Mouse (Mus musculus): ENCODE data around the gene Zfp704.
"Not testable (repeated sequence)": the region's sequence is repeated elsewhere in the genome, so short reads cannot be mapped to it uniquely, and the experiment has no call there.

The Zfp704 gene

DNA sequence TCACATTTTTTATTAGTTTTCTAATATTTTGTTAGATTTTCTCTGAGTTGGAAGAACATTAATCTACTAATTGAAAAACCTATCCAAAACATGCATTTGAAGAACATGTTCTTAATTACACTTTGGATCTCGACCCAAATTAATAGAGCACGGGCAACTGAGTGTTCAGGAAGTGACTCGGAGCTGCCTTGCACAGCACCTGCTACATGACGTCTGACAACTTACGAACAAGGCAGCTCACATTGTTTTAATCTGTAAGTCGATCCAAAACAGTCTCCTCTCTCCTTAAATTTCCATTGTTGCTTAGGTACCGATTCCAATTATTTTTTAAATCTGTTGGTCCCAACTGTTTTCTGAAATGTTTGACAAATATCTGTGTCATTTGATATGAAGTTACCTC, 15.4 kb downstream of the Zfp704 start:
- DNase-seq = no peak

DNA sequence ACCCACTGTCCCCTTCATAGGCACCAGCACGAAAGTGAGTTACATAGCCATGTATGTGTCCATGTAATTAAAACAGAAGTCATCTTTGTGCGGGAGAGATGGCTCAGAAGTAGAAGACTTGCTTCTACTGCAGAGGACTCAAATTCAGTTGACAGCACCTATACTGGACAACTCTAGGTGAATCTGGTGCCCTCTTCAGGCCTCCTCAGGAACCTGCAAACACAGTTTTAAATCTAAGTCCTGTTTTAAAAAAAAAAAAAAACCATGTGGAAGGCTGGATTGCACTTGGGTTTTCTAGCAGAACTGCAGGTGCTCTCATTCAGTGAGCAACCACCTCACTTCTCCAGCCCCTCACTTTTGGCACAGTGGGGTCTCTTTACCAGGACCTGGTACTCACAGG, 16.1 kb downstream of the Zfp704 start:
- peak; percentile 58 to 70 for DNase-seq

DNA sequence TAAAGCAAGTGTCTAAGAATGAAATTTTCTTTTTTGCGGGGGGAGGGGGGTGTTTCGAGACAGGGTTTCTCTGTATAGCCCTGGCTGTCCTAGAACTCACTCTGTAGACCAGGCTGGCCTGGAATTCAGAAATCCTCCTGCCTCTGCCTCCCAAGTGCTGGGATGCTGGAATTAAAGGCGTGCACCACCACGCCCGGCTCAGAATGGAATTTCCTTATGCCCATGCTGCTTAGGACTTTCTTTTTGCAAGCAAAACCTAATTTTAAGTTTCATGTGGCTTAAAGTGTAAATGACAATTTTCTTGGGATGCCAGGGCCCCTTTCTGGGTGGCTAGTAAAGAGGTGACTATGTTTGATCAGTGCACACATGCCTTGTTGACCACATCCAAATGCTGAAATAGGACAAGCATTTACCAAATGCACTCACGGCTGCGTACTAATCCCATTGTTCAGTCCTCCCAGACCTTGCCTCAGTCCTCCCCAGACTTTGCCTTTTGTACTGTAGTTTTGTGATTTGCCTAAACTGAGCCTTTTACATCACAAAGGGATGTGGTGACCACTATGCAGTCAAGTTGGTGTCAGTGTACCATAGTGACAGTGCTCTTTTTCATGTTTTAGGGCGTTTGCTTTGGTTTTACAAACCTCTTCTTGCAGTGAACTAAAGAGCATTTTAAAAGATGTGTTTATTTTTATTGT, 18.3 kb downstream of the Zfp704 start:
- DNase-seq = no peak

DNA sequence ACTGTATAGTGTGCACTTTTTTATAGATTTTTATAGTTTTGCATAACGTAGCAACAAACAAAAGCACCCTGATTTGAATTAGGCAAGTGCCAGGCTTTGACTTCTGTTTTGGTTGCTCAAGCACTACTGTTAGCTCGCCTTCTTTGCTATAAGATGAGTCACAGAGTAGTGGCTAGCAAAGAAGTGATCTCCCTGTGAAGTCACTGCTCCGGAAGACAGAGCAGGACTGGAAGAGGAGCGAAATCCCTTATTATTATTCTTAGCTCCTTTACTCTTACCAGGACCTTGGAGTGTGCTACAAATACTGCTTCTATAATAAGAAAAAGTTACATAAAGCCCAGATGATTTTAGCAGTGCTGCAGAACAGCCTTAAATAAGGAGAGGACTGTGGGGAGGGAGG, 21.2 kb downstream of the Zfp704 start:
- no peak for DNase-seq

DNA sequence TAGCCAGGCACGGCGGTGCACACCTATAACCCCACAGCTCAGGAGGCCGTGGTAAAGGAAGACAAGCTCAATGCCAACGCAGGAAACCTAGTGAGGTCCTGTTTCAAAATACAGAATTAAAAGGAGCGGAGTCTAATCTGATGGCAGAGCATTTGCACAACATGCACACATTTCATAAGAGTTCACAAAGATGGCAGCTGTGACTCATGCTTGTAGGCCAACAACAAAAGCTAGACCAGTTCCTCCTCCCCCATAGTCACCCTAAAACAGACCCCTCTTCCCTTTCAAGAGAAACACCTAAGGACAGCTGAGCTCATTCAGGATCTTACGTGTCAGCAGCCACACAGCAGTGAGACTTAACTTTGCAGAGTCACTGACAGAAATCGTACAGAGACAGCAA, 22.6 kb downstream of the Zfp704 start:
- no peak for DNase-seq

DNA sequence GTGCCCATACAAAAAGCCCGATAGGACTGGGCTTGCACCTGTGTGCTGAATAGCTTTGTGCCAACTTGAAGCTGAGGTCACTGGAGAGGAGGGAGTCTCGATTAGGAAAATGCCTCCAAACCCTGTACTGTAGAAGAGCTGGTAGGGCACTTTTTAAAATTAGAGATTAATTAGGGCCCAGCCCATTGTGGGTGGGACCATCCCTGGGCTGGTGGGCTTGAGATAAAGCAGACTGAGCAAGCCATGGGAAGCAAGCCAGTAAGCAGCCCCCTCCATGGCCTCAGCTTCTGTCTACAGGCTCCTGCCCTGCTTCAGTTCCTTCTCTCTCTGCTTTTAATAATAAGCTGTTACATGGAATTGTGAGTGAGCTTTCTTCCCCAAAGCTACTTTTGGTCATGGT, 26.4 kb downstream of the Zfp704 start:
- DNase-seq = no peak

DNA sequence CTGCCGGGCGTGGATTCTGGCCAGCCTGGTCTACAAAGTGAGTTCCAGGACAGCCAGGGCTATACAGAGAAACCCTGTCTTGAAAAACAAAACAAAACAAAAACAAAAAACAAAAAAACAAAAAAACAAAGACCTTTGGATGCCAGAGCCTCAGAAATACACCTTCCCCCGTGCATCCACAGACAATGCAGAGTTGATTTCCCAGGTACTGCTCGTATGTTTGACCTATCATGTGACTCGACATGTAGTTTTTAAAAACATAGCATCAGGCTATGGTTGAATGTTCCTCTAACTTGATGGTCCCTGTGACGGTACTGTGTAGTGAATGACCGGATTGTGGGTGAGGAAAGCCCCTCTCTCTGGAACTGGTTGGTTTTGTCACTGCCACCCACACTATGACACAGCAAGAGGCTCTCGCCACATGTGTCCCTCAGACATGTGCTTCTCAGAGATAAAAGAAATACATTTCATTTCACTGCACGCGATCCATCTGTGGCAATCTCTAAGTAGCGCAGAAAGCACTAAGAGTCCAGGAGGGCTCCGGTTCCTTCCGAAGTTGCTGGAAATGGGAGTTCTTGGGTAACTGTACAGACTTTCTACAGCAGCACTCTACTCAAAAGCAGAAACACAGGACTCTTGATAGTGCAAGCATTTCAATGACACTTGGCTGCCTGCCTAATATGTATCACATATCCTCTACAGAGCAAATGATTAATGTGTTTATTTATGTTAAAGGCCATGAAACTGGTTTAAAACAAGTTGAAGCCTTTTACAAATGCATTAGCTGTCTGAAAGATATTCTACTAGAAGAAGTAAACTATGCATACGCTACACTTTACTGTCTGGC, 28.7 kb downstream of the Zfp704 start:
- DNase-seq = no peak

DNA sequence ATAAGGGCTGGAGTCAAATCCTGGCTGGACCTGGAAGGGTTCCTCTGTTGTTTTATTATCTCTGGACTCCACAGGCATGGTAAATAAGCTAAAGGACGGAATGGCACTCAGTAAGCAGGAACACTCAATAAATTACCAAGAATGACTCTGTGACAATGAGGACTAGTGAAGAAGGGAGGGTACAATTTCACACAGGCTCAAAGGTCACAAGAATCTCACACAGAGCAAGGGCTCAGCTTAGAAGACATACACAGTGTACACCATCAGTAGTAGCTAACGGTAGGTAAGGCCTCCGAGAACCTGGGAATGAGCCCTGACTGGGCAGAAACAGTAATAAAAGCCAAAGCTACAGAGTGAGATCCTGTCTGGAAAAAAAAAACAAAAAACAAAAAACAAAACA, 29.8 kb downstream of the Zfp704 start:
- DNase-seq = no peak

DNA sequence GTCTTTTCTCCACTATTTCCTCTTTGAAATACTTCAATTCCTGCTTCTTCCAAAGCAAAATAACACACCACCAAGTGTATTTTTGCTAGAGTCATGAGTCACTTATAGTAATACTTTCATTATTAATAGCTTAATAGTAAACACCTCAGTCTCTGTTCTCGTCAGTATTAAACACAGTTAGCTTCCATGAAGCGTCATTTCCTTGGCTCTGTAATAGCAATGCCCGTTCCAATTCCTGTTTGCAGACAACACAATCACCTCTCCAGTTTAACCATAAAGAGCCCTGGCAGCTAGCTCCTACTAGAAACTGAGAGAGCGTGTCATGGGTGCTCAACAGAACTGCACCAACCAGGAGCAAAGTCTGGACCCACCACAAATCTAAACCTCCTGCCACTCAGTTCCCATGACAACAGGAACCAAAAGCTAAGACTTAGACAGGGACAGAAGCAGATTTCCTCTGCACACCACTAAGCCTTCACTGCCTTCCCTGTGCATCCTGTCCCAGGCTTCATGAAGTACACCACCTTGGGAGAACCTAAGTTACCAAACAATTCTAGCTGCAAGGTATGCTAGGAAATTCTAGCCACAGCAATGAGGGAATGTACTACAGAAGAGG, 30.7 kb downstream of the Zfp704 start:
- no peak for DNase-seq

DNA sequence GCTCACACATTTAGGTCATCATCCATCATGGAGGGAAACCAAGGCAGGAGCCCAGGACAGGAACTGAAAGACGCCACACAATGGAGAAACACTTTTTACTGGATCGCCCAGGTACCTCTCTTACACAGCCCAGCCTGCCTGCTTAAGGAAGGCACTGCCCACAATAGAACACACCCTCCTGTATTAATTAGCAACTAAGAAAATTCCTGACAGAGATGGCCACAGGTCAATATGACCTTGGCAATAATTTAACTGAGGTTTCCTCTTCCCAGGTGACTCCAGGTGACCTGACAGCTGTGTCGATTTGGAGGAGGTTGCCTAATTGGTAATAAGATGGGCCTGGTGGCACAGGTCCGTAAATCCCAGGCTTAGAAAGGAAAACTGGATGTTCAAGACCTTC, 33.0 kb downstream of the Zfp704 start:
- DNase-seq = no peak

DNA sequence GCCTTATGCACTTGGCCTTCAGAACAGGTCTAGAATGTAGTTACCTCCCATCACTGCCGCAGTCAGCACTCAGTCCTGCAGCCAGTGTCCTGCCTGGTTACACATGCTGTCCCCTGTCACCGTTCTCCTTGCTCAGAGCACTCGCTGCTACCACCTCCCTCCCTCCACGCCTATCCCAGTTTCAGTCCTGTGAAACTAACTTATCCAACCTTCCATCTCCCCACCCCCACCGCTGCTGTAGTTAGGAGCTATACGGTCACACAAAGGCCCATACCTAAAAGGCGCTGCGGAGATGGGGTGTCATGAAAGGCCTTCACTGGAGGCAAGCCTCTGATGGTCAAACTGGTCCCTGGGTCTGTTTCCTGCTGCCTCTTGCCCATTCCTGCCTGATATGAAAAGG, 35.6 kb downstream of the Zfp704 start:
- no peak for DNase-seq

DNA sequence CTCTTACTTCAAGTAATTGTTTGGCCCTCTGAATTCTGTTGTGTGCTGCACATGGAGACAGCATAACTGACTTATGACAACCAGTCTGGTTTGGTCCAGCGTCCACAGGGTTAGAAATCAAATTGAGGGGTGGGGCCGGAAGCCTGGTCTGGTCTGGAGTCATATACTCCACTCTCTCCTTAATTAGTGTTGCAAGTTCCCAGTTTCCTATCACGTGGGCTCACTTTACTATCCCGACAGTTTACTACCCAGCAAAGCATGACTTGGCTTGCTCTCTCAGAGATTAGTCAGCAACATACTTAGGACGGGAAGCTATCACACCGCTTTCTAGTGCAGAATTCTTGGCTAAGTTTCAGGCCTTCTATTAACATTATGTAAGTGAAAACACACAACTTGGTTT, 36.3 kb downstream of the Zfp704 start:
- no peak for DNase-seq

DNA sequence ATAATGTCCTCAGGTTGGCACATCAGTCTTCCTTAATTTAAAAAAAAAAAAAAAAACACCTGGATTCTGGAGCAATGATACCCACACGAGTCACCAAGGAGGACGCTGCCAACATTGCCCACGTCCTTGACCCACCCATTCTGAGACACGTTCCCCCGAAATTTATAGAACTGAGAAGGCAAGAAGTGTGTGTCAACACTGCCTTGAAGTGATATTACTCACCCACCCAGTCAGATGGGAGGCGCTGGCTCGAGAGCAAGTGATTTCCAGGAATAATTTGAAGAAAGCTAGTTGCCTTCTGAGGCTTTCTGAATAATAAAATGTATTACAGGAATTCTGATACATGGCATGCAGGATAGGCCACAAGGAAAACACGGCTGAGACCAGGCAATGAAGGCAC, 37.6 kb downstream of the Zfp704 start:
- DNase-seq = no peak

DNA sequence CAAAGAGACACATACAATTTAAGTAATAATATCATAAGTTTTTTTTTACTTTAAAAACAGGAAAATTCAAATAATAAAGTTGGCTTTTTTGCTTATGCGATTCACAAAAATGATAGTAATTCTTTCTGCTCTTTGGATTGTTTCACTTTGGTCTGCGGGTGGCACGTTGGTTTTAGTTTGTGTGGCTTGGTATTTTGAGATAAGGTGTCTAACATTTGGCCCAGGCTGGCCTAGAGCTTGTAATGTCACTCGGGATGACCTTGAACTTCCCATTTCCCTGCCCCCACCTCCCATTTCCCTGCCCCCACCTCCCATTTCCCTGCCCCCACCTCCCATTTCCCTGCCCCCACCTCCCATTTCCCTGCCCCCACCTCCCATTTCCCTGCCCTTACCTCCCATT, 39.1 kb downstream of the Zfp704 start:
- no peak for DNase-seq

DNA sequence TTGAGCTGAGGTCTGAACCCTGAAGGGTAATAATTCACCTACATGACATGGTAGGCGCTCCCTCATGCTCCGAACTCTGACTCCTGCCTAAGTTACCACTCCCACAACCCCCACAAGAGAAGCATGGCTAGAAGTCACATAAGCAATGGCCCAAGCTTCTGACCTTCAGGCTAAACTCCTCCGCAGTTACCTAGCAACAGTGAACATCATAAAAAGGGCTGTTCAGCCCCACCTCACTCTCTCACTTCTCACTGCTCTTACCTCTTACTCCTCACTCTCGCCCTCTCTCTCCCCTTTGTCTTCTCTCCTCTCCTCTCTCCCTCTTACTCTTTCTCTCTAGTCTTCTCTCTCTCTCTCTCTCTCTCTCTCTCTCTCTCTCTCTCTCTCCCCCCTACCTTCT, 40.2 kb downstream of the Zfp704 start:
- not testable (repeated sequence) for DNase-seq

DNA sequence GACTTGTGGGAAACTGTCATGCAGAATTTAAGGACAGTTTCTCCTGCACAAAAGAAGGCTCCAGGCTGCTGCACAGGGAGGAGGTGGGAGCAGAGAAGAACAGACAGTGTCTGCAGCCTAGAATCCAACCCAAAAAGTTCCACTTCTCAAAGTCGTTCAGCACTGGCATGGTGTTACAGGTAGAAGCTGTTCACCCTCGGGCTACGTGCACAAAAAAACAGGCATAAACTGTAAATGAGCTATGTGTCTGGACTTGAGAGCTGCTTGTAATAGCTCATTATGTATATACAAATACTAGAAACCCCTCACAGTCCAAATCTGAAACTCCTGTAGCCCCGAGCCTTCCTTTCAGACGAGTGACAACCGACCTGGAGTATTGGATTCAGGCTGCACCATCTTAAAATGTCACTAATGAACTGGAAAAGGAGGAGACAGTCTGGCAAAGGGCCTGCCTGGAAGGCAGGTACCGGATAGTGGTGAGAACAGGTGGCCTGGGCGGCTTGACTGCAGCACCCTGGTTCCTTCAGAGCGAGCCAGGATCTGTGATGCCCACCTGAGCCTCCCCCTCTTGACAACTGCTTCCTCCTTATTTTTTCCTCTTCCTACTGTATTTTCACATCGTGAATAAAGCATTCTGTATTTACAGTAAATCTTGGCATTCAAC, 41.2 kb downstream of the Zfp704 start:
- DNase-seq = peak; percentile 48 to 62

DNA sequence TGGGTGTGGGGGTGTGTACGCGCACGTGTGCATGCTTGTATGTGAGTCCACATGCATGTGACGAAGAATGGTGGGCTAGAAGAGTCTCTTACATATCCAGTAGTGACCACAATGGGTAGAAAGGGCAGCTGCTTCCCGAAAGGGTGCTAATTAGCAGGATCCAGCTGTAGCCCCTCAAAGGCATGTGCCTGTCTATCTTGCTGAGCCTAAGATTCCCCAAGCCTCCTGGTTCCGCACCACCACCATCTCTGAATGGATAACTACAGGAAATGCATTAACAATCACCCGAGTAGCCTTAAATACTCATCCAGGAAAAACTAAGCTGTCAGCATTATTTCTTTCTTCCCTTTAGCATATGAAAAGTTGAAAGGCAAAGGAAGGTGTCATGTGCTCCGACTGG, 41.9 kb downstream of the Zfp704 start:
- no peak for DNase-seq

DNA sequence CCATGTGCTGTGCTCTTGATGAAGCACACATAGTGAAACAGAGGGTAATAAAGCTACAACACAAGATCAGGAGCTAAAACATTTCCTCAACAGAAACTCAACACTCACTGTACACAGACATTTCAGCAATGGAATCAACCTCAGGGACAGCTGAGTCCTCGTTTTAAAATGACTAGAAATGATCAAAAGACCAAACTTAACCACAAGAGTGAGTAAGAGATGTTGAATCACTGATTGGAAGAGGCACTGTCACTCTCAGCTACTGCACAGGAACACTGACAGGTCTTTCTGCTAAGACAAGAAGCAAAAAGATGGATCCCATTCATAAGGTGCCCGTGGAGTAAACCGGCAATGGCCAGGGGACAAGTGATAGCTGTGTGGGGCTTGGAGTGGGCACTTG, 43.1 kb downstream of the Zfp704 start:
- DNase-seq = no peak

DNA sequence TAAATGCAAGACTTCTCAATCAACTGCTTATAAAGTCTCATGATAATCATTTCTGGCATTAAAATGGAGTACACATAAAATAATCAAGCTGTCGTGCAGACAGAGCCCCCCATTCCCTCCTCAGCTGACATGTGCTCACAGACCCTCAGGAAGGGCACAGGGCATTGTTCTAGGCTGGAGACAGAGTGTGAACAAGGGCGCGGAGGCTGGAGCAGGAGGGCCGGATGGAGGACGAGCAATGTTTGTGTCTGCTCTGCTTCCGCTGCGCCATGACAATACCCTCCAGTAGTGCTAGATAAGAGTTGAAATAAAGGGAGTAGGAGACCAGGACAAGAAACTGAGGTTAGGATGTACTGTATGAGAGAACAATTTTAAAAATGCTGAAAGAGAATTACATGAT, 46.3 kb downstream of the Zfp704 start:
- no peak for DNase-seq

DNA sequence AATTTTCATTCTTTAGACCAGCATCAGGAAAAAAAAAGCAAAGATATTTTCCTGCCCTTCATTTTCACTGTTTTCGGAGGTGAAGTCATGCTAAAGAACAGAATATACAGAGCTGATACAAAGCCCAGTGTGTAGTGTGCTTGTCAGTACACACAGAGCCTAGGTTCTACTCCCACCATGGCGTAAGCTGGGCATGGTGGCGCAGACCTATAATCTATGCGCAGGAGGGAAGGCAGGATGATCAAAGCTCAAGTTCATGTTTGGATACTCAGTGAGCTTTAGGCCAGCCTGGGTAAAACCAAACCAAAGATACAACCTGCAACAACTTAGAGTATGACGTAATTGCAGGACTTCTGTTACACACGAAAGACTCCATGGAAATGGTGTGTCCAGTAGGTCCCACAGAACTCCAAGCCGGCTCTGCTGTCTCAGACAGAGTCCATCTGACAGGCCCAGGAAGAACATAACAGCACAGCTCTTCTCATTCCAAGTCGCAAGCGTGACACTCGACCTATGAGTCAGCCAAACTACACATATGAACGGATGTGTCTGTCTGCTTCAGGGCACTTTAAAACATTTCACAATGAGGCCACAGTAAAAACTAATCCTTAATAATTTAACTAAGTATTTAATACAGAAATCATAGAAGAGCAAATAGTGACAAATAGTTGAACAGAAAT, 47.1 kb downstream of the Zfp704 start:
- no peak for DNase-seq

DNA sequence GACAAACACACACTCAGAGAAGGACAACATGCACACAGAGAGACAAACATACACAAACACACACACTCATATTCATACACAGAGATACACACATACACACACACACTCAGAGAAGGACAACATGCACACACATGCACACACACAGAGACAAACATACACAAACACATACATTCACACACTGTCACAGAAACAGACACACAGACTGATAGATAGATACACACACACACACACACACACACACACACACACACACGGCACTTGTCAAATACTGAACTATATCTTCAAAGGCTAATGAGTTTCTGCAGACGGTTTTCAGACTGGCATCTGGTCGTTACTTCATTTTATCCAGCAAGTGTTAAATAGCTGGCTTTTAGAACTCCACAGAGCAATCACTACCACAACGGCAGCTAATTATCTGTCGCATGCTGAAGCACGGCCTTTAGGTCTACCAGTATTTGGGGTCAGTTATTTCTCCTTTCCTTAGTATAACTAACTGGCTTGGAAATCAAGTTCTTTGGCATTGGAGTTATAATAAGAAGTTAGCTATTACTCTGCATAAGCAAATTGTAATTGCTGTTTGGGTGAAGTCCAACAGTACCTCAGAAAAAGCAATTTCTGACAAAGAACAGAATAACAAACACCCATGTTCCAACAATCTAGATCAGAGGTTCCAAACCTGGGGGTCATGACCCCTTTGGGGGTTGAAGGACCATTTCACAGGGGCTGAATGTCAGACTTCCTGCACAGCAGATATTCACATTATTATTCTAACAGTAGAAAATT, 51.9 kb downstream of the Zfp704 start:
- DNase-seq = no peak

DNA sequence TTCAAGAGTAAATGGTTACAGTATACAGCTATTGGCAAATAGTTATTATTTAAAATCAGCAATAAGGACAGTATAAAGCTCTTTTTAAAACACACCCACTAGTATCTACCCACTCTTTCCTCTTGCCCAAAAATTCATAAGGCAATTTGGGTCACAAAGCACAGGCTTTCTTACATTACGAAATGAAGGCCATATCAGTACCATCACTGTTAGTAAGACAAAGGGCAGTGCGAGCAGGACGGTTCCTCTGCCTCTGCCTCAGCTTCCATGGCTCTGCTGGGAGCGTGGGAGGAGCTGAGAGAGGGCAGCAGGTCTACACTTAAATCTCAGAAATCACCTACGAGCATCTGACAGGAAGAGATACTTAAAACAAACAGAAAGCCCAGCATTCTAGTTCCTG, 53.7 kb downstream of the Zfp704 start:
- no peak for DNase-seq

All from cerebellum, postnatal 14 days (tissue).